Mouse (Mus musculus): Measurements from ENCODE around the gene Oosp3. TPM values are rescaled to one million over a fixed set of nuclear protein-coding genes. Genes with fewer than 3 reads are reported as not detected.

Oosp3 gene
- polyA plus RNA-seq (2017; shearing (Covaris generic)): not detected

GRCm38 (mm10) chr19:11696755-11697154 lies at the start of gene Oosp3:
TSS of gene Oosp3 (plus strand) at chr19:11697055.

GRCm38 (mm10) chr19:11660459-11660858 lies 36.4 kb upstream of the Oosp3 start, which contains the start of gene Oosp2:
TSS of gene Oosp2 (minus strand) at chr19:11660559.

GRCm38 (mm10) chr19:11690839-11691238 lies 6.0 kb upstream of the Oosp3 start, which contains the start of gene Oosp1:
TSS of gene Oosp1 (minus strand) at chr19:11691150.

GRCm38 (mm10) chr19:11747298-11747697 lies 50.4 kb downstream of the Oosp3 start, which contains the start of gene Gif:
TSS of gene Gif (plus strand) at chr19:11747554.

Other genes with a start within 250 kb of the Oosp3 start
- 18.7 TPM for gene Ms4a6c, start 227.7 kb upstream of the Oosp3 start, polyA plus RNA-seq (2017; shearing (Covaris generic))
- gene Gm8369, start 211.1 kb upstream of the Oosp3 start, polyA plus RNA-seq (2017; shearing (Covaris generic)): 313 TPM
- 1,060 TPM for gene Ms4a6b, start 180.5 kb upstream of the Oosp3 start, polyA plus RNA-seq (2017; shearing (Covaris generic))
- 4.3 TPM for gene Ms4a4d, start 160.3 kb upstream of the Oosp3 start, polyA plus RNA-seq (2017; shearing (Covaris generic))
- gene Ms4a6d, start 92.2 kb upstream of the Oosp3 start, polyA plus RNA-seq (2017; shearing (Covaris generic)): 10.7 TPM
- gene Ms4a2, start 73.3 kb upstream of the Oosp3 start, polyA plus RNA-seq (2017; shearing (Covaris generic)): not detected
- not detected for gene Ms4a3, start 56.2 kb upstream of the Oosp3 start, polyA plus RNA-seq (2017; shearing (Covaris generic))
- not detected for gene Oosp2, start 36.5 kb upstream of the Oosp3 start, polyA plus RNA-seq (2017; shearing (Covaris generic))
- not detected for gene Oosp1, start 5.9 kb upstream of the Oosp3 start, polyA plus RNA-seq (2017; shearing (Covaris generic))
- gene Gif, start 50.5 kb downstream of the Oosp3 start, polyA plus RNA-seq (2017; shearing (Covaris generic)): not detected
- 49.4 TPM for gene Mrpl16, start 73.3 kb downstream of the Oosp3 start, polyA plus RNA-seq (2017; shearing (Covaris generic))
- 2.6 TPM for gene Stx3, start 122.3 kb downstream of the Oosp3 start, polyA plus RNA-seq (2017; shearing (Covaris generic))
- not detected for gene Olfr1417, start 142.2 kb downstream of the Oosp3 start, polyA plus RNA-seq (2017; shearing (Covaris generic))
- not detected for gene Olfr1418, start 164.0 kb downstream of the Oosp3 start, polyA plus RNA-seq (2017; shearing (Covaris generic))
- gene Olfr1419, start 178.1 kb downstream of the Oosp3 start, polyA plus RNA-seq (2017; shearing (Covaris generic)): not detected
- gene Olfr1420, start 189.5 kb downstream of the Oosp3 start, polyA plus RNA-seq (2017; shearing (Covaris generic)): 0.17 TPM
- gene Patl1, start 215.3 kb downstream of the Oosp3 start, polyA plus RNA-seq (2017; shearing (Covaris generic)): 20.6 TPM

Measured in inflammation-experienced regulatory T-cells, adult 16 weeks (primary cell).